Mouse (Mus musculus) adrenal gland, postnatal 25 days (tissue): Measurements from ENCODE around the gene Cldnd2. TPM values are rescaled to one million over a fixed set of nuclear protein-coding genes. Genes with fewer than 3 reads are reported as not detected.

Source experiments
- microRNA-seq, 2 experiments: library from miRNA; unstranded; fragments of <30 nt; microRNA quantifications; one replicate each; pipeline ENCODE4 v1.2.0; 2021
- total RNA-seq: library from RNA; stranded (reverse); gene quantifications from 2 replicates; pipeline ENCODE4 v1.2.3, GENCODE M21; 2021

Gene Cldnd2
- total RNA-seq, 1 experiment from 2014 or later: not detected

Small RNAs within 50 kb of the gene (microRNA-seq; reads per million reads assigned to microRNA genes)
- 0.69 to 2.5 reads per million in 2 experiments for gene Mir7051

Other genes starting within 250 kb of the Cldnd2 start
- gene Zfp715, start 127.5 kb upstream of the Cldnd2 start, total RNA-seq: 22.4 and 23.0 TPM in 2 replicates
- not detected in 2 replicates for gene Siglecf, start 89.4 kb upstream of the Cldnd2 start, total RNA-seq
- gene Siglecg, start 32.6 kb upstream of the Cldnd2 start, total RNA-seq: 0.09 and 1.00 TPM in 2 replicates
- not detected in 2 replicates for gene Lim2, start 13.1 kb upstream of the Cldnd2 start, total RNA-seq
- gene Nkg7, start 3.7 kb upstream of the Cldnd2 start, total RNA-seq: 0.46 TPM in 1 of 2 replicates, not detected in the other
- gene Etfb, start 3.3 kb downstream of the Cldnd2 start, total RNA-seq: 373 and 390 TPM in 2 replicates
- gene Gm45233, start 3.3 kb downstream of the Cldnd2 start, total RNA-seq: 1.5 TPM in 1 of 2 replicates, not detected in the other
- gene Vsig10l, start 22.4 kb downstream of the Cldnd2 start, total RNA-seq: 3.6 and 4.6 TPM in 2 replicates
- 1.3 and 2.1 TPM in 2 replicates for gene Iglon5, start 49.3 kb downstream of the Cldnd2 start, total RNA-seq
- gene 4931406B18Rik, start 65.2 kb downstream of the Cldnd2 start, total RNA-seq: not detected in 2 replicates
- 1.2 and 2.4 TPM in 2 replicates for gene Cd33, start 103.6 kb downstream of the Cldnd2 start, total RNA-seq
- 2.8 and 3.1 TPM in 2 replicates for gene Zfp658, start 121.5 kb downstream of the Cldnd2 start, total RNA-seq
- 16.2 and 17.5 TPM in 2 replicates for gene Zfp719, start 138.8 kb downstream of the Cldnd2 start, total RNA-seq
- gene Zfp819, start 166.4 kb downstream of the Cldnd2 start, total RNA-seq: not detected in 2 replicates
- not detected in 2 replicates for gene Ceacam18, start 193.9 kb downstream of the Cldnd2 start, total RNA-seq
- gene Siglece, start 219.4 kb downstream of the Cldnd2 start, total RNA-seq: 1.9 and 2.1 TPM in 2 replicates
- gene Ctu1, start 231.2 kb downstream of the Cldnd2 start, total RNA-seq: 11.1 and 13.4 TPM in 2 replicates
- not detected in 2 replicates for gene Klk14, start 249.6 kb downstream of the Cldnd2 start, total RNA-seq